Mouse (Mus musculus) testis, adult 2 months (tissue): ENCODE measurements around the gene Tnfrsf17.
"Not testable (repeated sequence)": the region's sequence is repeated elsewhere in the genome, so short reads cannot be mapped to it uniquely, and the experiment has no call there.

ENCODE experiments used
- CTCF ChIP-seq: fragments of 200-500 bp; IDR thresholded peaks from 2 replicates; pipeline ENCODE4 v1.5.1; 2012; ENCODE audit warnings: low read depth, mild to moderate bottlenecking, inconsistent platforms, low read length, moderate library complexity; ENCODE audit not compliant: control insufficient read depth, insufficient read depth, insufficient replicate concordance
- POLR2A ChIP-seq: fragments of 200-500 bp; IDR thresholded peaks from 2 replicates; pipeline ENCODE4 v1.6.1; 2012; ENCODE audit warnings: low read depth, mild to moderate bottlenecking, inconsistent platforms, low read length, moderate library complexity; ENCODE audit not compliant: control insufficient read depth

- not testable (repeated sequence) for TF ChIP-seq CTCF, POLR2A
Measured at GRCm38 (mm10) chr16:11297700-11298099, 15.9 kb upstream of the Tnfrsf17 start.
